Mouse (Mus musculus) embryonic fibroblast, embryonic 13.5 days (primary cell): Measurements from ENCODE around the gene Osgin1.

Source experiments
- CTCF ChIP-seq: IDR thresholded peaks from 2 replicates; pipeline ENCODE4 v1.5.1; 2011; ENCODE audit warnings: mild to moderate bottlenecking, control low read depth, low read length, moderate library complexity, borderline replicate concordance; ENCODE audit not compliant: insufficient read depth
- POLR2A ChIP-seq: IDR thresholded peaks from 2 replicates; pipeline ENCODE4 v1.6.1; 2011; ENCODE audit warnings: low read depth, mild to moderate bottlenecking, control low read depth, low read length, moderate library complexity

- TF ChIP-seq POLR2A (no peak), CTCF (no peak)
Measured at GRCm38 (mm10) chr8:119425533-119425932, 8.4 kb upstream of the Osgin1 start.
